Mouse (Mus musculus): ENCODE measurements around the gene Paox.

Paox gene

DNA sequence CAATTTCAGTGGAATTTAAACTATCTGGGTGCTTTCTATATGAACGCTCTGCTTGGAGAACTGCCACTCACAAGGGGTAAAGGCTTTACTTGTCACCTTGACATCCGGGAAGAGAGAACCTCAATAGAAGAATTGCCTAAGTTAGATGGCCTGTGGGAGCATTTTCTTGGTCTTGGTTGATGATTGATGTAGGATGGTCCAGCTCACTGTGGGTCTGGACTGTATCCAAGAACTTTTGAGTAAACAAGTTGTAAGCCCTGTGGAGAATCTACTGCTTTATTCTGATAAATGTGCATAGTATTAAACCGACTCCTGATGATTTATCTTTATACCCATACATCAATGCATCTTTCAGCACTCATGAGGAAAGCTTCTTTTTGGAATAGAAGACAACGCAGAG lies 53.8 kb downstream of the Paox start:
- in situ Hi-C loops (cut with MboI, MseI): no loop called here

DNA sequence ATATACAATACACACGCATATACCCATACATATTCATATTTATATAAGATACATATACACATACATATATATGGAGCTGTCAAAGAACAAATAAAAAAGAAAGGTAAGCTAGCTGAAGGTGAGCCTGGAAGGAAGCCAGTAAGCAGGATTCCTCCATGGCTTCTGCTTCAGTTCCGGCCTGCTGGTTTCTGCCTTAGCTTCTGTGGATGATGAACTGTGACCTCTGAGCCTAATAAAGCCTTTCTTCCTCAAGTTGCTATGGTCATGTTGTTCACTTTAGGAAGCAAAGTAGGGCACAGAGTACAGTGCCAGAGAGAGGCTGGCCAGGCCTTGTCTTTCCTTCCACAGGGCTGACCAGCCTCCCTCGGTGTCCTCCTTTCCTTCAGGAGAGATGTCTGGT lies 55.3 kb downstream of the Paox start:
- in situ Hi-C loops (cut with MboI, MseI): no loop called here

DNA sequence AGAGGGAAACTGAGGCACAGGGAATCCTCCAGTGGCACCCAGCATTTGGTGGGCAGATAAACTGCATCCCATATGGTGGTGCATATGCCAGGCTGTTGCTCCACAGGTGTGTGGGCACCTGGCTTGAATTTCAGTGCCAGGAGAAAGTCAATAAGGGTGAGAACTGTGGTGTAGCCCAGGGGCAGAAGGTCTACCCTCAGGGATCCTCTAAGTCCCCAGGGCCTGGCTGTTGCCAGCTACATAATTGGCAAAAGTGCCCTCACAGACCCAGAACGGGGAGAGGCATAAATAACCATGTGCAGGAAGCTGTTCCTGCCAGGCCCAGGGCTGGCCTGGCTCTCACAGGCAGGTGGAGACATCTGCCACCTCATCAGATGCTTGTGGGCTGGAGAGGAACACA lies 57.3 kb downstream of the Paox start, which contains the start of gene Olfr523:
Olfr523 (plus strand) TSS at position 282 of the 400 bp plus-strand sequence.
- in situ Hi-C loops (cut with MboI, MseI): no loop called here

DNA sequence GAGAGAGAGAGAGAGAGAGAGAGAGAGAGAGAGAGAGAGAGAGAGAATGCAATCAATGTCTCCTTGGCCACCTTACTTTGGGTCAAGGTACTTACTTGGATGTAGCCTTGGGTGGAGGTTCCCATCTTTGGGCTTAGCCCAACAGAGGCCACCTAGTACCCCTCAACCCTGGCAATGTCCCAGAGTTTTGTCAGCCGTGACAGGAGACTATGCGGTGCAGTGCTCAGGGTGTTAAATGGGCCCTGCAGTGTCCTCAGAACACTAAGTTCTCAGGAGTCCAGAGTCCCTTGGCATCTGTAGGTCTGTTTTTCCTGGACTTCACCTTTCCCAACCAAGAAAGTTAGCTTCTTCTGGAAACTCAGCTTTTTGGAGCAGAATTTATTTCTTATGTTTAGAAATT lies 63.6 kb downstream of the Paox start:
- in situ Hi-C loops (cut with MboI, MseI): no loop called here

DNA sequence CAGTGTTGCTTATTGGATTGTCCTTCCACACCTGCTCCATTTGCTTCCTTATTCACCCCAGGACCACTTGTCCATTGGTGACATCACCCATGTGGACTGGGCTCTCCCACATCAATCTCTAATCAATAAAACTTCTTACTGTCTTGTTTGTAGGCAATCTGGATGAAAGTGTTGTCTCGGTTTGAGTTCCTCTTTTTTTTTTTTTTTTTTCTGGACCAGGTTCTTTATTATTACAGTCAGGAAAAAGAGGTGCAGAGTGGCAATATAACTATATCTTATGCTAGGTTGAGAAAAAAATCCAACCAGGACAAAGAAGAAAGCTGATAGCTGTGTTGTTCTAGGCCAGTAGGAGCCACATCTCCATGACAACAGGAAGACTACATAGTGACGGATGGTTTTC lies 65.1 kb downstream of the Paox start:
- in situ Hi-C loops (cut with MboI, MseI): loop anchor here (10.0 kb wide), 1 partner anchor 624 kb away; no protein-coding TSS in a partner anchor

DNA sequence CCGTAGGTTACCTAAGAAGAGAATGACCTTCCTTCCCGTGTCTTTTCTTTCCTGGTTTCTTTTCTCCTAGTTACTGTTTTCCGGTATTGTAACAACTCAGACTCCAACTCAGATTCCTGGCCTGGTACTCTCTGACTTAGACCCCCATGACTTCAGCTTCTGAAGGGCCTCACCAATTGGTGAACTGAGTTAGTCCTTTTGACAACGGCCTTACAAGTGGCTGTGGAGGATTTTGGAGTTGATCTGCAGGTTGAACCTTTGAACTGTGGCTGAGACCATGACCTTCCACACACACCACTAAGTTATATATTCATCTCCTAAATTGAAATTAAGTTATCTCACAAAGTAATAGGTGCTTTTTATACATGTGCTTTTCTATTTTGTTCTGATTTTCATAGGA lies 68.6 kb downstream of the Paox start:
- in situ Hi-C loops (cut with MboI, MseI): loop anchor here (10.0 kb wide), 1 partner anchor 621 kb away; no protein-coding TSS in a partner anchor

All from T-helper 2 cell (primary cell).